Mouse (Mus musculus) inflammation-experienced regulatory T-cells, adult 6 months (primary cell): ENCODE measurements around the gene Arhgef11. TPM values are rescaled to one million over a fixed set of nuclear protein-coding genes. Genes with fewer than 3 reads are reported as not detected.
"Not testable (repeated sequence)": the region's sequence is repeated elsewhere in the genome, so short reads cannot be mapped to it uniquely, and the experiment has no call there.

Experiments used
- ATAC-seq: one replicate; pipeline ENCODE4 v1.8.0; 2017
- polyA plus RNA-seq, 3 experiments: library from polyadenylated mRNA; unstranded; fragments of 100-300 nt; shearing (Covaris generic); gene quantifications; one replicate each; pipeline ENCODE4 v1.2.1; 2017

Gene Arhgef11
- polyA plus RNA-seq, result 1 to 10 TPM; 2.0 to 4.4 (median 4.0) TPM

- ATAC-seq, result peak; percentile 45
These were observed at the start of gene Arhgef11 for GRCm38 (mm10) chr3:87616957-87617810. Gene Arhgef11, plus strand, starts transcription at chr3:87617559.

GRCm38 (mm10) chr3:87568681-87569080 is 48.7 kb upstream of the Arhgef11 start:
- no peak for ATAC-seq

- ATAC-seq, result no peak
These were observed 41.6 kb upstream of the Arhgef11 start for GRCm38 (mm10) chr3:87575766-87576165.

GRCm38 (mm10) chr3:87582259-87582658 is 35.1 kb upstream of the Arhgef11 start:
- no peak for ATAC-seq

- no peak for ATAC-seq
These were observed 23.6 kb upstream of the Arhgef11 start for GRCm38 (mm10) chr3:87593793-87594192.

GRCm38 (mm10) chr3:87595328-87595727 is 22.0 kb upstream of the Arhgef11 start:
- ATAC-seq, result not testable (repeated sequence)

GRCm38 (mm10) chr3:87601077-87601476 is 16.3 kb upstream of the Arhgef11 start:
- ATAC-seq, result not testable (repeated sequence)

- no peak for ATAC-seq
These were observed 1.0 kb upstream of the Arhgef11 start for GRCm38 (mm10) chr3:87616354-87616753.

- ATAC-seq, result peak; percentile 49
These were observed 412 bp downstream of the Arhgef11 start for GRCm38 (mm10) chr3:87617811-87618130.

- no peak for ATAC-seq
These were observed 881 bp downstream of the Arhgef11 start for GRCm38 (mm10) chr3:87618240-87618639.

GRCm38 (mm10) chr3:87618981-87619710 is 1.8 kb downstream of the Arhgef11 start:
- ATAC-seq, result no peak

- no peak for ATAC-seq
These were observed 3.0 kb downstream of the Arhgef11 start for GRCm38 (mm10) chr3:87620218-87620891.

GRCm38 (mm10) chr3:87624899-87625298 is 7.5 kb downstream of the Arhgef11 start:
- ATAC-seq, result no peak

GRCm38 (mm10) chr3:87630899-87631298 is 13.5 kb downstream of the Arhgef11 start:
- no peak for ATAC-seq

- ATAC-seq, result no peak
These were observed 14.0 kb downstream of the Arhgef11 start for GRCm38 (mm10) chr3:87631408-87631807.

GRCm38 (mm10) chr3:87635514-87635913 is 18.2 kb downstream of the Arhgef11 start:
- no peak for ATAC-seq

- ATAC-seq, result no peak
These were observed 26.1 kb downstream of the Arhgef11 start for GRCm38 (mm10) chr3:87643453-87643852.

GRCm38 (mm10) chr3:87646174-87646573 is 28.8 kb downstream of the Arhgef11 start:
- no peak for ATAC-seq

GRCm38 (mm10) chr3:87649063-87649462 is 31.7 kb downstream of the Arhgef11 start:
- ATAC-seq, result no peak

- no peak for ATAC-seq
These were observed 41.0 kb downstream of the Arhgef11 start for GRCm38 (mm10) chr3:87658348-87658747.

- ATAC-seq, result no peak
These were observed 42.5 kb downstream of the Arhgef11 start for GRCm38 (mm10) chr3:87659692-87660429.

- no peak for ATAC-seq
These were observed 43.1 kb downstream of the Arhgef11 start for GRCm38 (mm10) chr3:87660479-87660878.

GRCm38 (mm10) chr3:87661291-87661690 is 43.9 kb downstream of the Arhgef11 start:
- ATAC-seq, result no peak
